Mouse (Mus musculus): ENCODE measurements around the gene Gm20696. TPM values are rescaled to one million over a fixed set of nuclear protein-coding genes. Genes with fewer than 3 reads are reported as not detected.

Gene Gm20696
- polyA plus RNA-seq, 1 experiment from 2014 or later = 7.5 TPM

- Histone ChIP-seq H3K9me3 (ENCODE audit: control insufficient read depth, low read length) (no peaks in the 10 kb centered on the region), H3K27me3 (ENCODE audit: control insufficient read depth, insufficient read depth, low read length) (no peaks in the 10 kb centered on the region), H3K4me1 (ENCODE audit: control insufficient read depth, insufficient read depth, low read length) (peaks cover 8% of the 10 kb centered on the region; the same call in 1 of the 2 replicates), H3K4me3 (ENCODE audit: low read length) (no peak overlapping the region), H3K27ac (ENCODE audit: low read depth, low read length) (no peak overlapping the region), H3K4me2 (replicated peaks; ENCODE audit: low read depth, low read length) (no peak overlapping the region), H3K36me3 (ENCODE audit: control insufficient read depth, insufficient read depth, low read length) (no peaks in the 10 kb centered on the region), H3K9ac (ENCODE audit: low read depth, low read length) (no peak overlapping the region)
- WGBS = 75% methylated on average over 2 of the region's 2 CpGs
- peak; percentile 33; the same call in 1 of the 2 replicates for ATAC-seq (ENCODE audit: low FRiP score, low TSS enrichment)
Measured at GRCm38 (mm10) chr6:99452638-99453185, 213.9 kb downstream of the Gm20696 start.

GRCm38 (mm10) chr6:99451479-99451878 is 215.1 kb downstream of the Gm20696 start:
- Histone ChIP-seq H3K9me3 (ENCODE audit: control insufficient read depth, low read length) (no peaks in the 10 kb centered on the region), H3K4me2 (replicated peaks; ENCODE audit: low read depth, low read length) (no peak overlapping the region), H3K4me1 (ENCODE audit: control insufficient read depth, insufficient read depth, low read length) (peaks cover 10% of the 10 kb centered on the region; the same call in 1 of the 2 replicates), H3K9ac (ENCODE audit: low read depth, low read length) (no peak overlapping the region), H3K27me3 (ENCODE audit: control insufficient read depth, insufficient read depth, low read length) (no peaks in the 10 kb centered on the region), H3K36me3 (ENCODE audit: control insufficient read depth, insufficient read depth, low read length) (no peaks in the 10 kb centered on the region), H3K4me3 (ENCODE audit: low read length) (no peak overlapping the region), H3K27ac (ENCODE audit: low read depth, low read length) (no peak overlapping the region)
- no peak for ATAC-seq (ENCODE audit: low FRiP score, low TSS enrichment)
- WGBS = 37% methylated on average over 11 of the region's 11 CpGs

- ATAC-seq (ENCODE audit: low FRiP score, low TSS enrichment) = no peak
- 73% methylated on average over 4 of the region's 4 CpGs for WGBS
- no peaks in the 10 kb centered on the region for H3K27me3 ChIP-seq (ENCODE audit: control insufficient read depth, insufficient read depth, low read length)
Measured at GRCm38 (mm10) chr6:99447447-99447846, 219.2 kb downstream of the Gm20696 start.

GRCm38 (mm10) chr6:99446801-99447415 is 219.7 kb downstream of the Gm20696 start:
- Histone ChIP-seq H3K4me1 (ENCODE audit: control insufficient read depth, insufficient read depth, low read length) (peaks cover 10% of the 10 kb centered on the region; the same call in 1 of the 2 replicates), H3K9ac (ENCODE audit: low read depth, low read length) (no peak overlapping the region), H3K4me3 (ENCODE audit: low read length) (no peak overlapping the region), H3K9me3 (ENCODE audit: control insufficient read depth, low read length) (no peaks in the 10 kb centered on the region), H3K36me3 (ENCODE audit: control insufficient read depth, insufficient read depth, low read length) (no peaks in the 10 kb centered on the region), H3K27ac (ENCODE audit: low read depth, low read length) (no peak overlapping the region), H3K27me3 (ENCODE audit: control insufficient read depth, insufficient read depth, low read length) (no peaks in the 10 kb centered on the region), H3K4me2 (replicated peaks; ENCODE audit: low read depth, low read length) (no peak overlapping the region)
- ATAC-seq (ENCODE audit: low FRiP score, low TSS enrichment) = no peak
- 88% methylated on average over 12 of the region's 12 CpGs for WGBS

More at GRCm38 (mm10) chr6:99447447-99447846, 219.2 kb downstream of the Gm20696 start:
- H3K4me1 ChIP-seq (ENCODE audit: control insufficient read depth, insufficient read depth, low read length) = peaks cover 10% of the 10 kb centered on the region; the same call in 1 of the 2 replicates
- H3K9me3 ChIP-seq (ENCODE audit: control insufficient read depth, low read length) = no peaks in the 10 kb centered on the region
- no peak overlapping the region for H3K27ac ChIP-seq (ENCODE audit: low read depth, low read length)
- no peak overlapping the region for H3K4me2 ChIP-seq (replicated peaks; ENCODE audit: low read depth, low read length)
- no peak overlapping the region for H3K4me3 ChIP-seq (ENCODE audit: low read length)
- H3K36me3 ChIP-seq (ENCODE audit: control insufficient read depth, insufficient read depth, low read length) = no peaks in the 10 kb centered on the region
- H3K9ac ChIP-seq (ENCODE audit: low read depth, low read length) = no peak overlapping the region

GRCm38 (mm10) chr6:99443460-99443859 is 223.1 kb downstream of the Gm20696 start:
- H3K4me1 ChIP-seq (ENCODE audit: control insufficient read depth, insufficient read depth, low read length) = peaks cover 26% of the 10 kb centered on the region

GRCm38 (mm10) chr6:99441100-99441499 is 225.5 kb downstream of the Gm20696 start:
- Histone ChIP-seq H3K9me3 (ENCODE audit: control insufficient read depth, low read length) (no peaks in the 10 kb centered on the region), H3K4me2 (replicated peaks; ENCODE audit: low read depth, low read length) (no peak overlapping the region), H3K9ac (ENCODE audit: low read depth, low read length) (no peak overlapping the region), H3K27me3 (ENCODE audit: control insufficient read depth, insufficient read depth, low read length) (no peaks in the 10 kb centered on the region), H3K27ac (ENCODE audit: low read depth, low read length) (no peak overlapping the region), H3K4me3 (ENCODE audit: low read length) (no peak overlapping the region), H3K36me3 (ENCODE audit: control insufficient read depth, insufficient read depth, low read length) (no peaks in the 10 kb centered on the region), H3K4me1 (ENCODE audit: control insufficient read depth, insufficient read depth, low read length) (peaks cover 30% of the 10 kb centered on the region)
- ATAC-seq (ENCODE audit: low FRiP score, low TSS enrichment) = no peak
- WGBS = 46% methylated on average over 7 of the region's 7 CpGs

More at GRCm38 (mm10) chr6:99443460-99443859, 223.1 kb downstream of the Gm20696 start:
- H3K36me3 ChIP-seq (ENCODE audit: control insufficient read depth, insufficient read depth, low read length) = no peaks in the 10 kb centered on the region
- 70% methylated on average over 5 of the region's 5 CpGs for WGBS
- no peaks in the 10 kb centered on the region for H3K27me3 ChIP-seq (ENCODE audit: control insufficient read depth, insufficient read depth, low read length)
- ATAC-seq (ENCODE audit: low FRiP score, low TSS enrichment) = no peak
- no peak overlapping the region for H3K9ac ChIP-seq (ENCODE audit: low read depth, low read length)
- H3K4me2 ChIP-seq (replicated peaks; ENCODE audit: low read depth, low read length) = no peak overlapping the region
- no peaks in the 10 kb centered on the region for H3K9me3 ChIP-seq (ENCODE audit: control insufficient read depth, low read length)
- no peak overlapping the region for H3K27ac ChIP-seq (ENCODE audit: low read depth, low read length)
- H3K4me3 ChIP-seq (ENCODE audit: low read length) = no peak overlapping the region

- no peak; the same call in 1 of the 2 replicates for ATAC-seq (ENCODE audit: low FRiP score, low TSS enrichment)
- no peaks in the 10 kb centered on the region for H3K9me3 ChIP-seq (ENCODE audit: control insufficient read depth, low read length)
- 89% methylated on average over 2 of the region's 2 CpGs for WGBS
- no peaks in the 10 kb centered on the region for H3K36me3 ChIP-seq (ENCODE audit: control insufficient read depth, insufficient read depth, low read length)
- H3K4me3 ChIP-seq (ENCODE audit: low read length) = no peak overlapping the region
- H3K9ac ChIP-seq (ENCODE audit: low read depth, low read length) = no peak overlapping the region
- peaks cover 30% of the 10 kb centered on the region for H3K4me1 ChIP-seq (ENCODE audit: control insufficient read depth, insufficient read depth, low read length)
- H3K27ac ChIP-seq (ENCODE audit: low read depth, low read length) = no peak overlapping the region
- H3K4me2 ChIP-seq (replicated peaks; ENCODE audit: low read depth, low read length) = no peak overlapping the region
- H3K27me3 ChIP-seq (ENCODE audit: control insufficient read depth, insufficient read depth, low read length) = no peaks in the 10 kb centered on the region
Measured at GRCm38 (mm10) chr6:99440606-99441005, 226.0 kb downstream of the Gm20696 start.

- Histone ChIP-seq H3K4me2 (replicated peaks; ENCODE audit: low read depth, low read length) (peak overlapping the region; percentile 9; the same call in 1 of the 2 replicates), H3K36me3 (ENCODE audit: control insufficient read depth, insufficient read depth, low read length) (0 out of 2 replicates have a peak, but pooled peaks cover 3% of the 10 kb centered on the region), H3K4me1 (ENCODE audit: control insufficient read depth, insufficient read depth, low read length) (peaks cover 30% of the 10 kb centered on the region), H3K9ac (ENCODE audit: low read depth, low read length) (no peak overlapping the region; the same call in 1 of the 2 replicates), H3K27me3 (ENCODE audit: control insufficient read depth, insufficient read depth, low read length) (no peaks in the 10 kb centered on the region), H3K4me3 (ENCODE audit: low read length) (no peak overlapping the region), H3K27ac (ENCODE audit: low read depth, low read length) (peak overlapping the region; percentile 67; the same call in 1 of the 2 replicates), H3K9me3 (ENCODE audit: control insufficient read depth, low read length) (no peaks in the 10 kb centered on the region)
- WGBS = 3% methylated on average over 9 of the region's 9 CpGs
- peak; percentile 87 for ATAC-seq (ENCODE audit: low FRiP score, low TSS enrichment)
Measured at GRCm38 (mm10) chr6:99439878-99440361, 226.7 kb downstream of the Gm20696 start.
